Mouse (Mus musculus): ENCODE data around the gene Mfng. TPM values are rescaled to one million over a fixed set of nuclear protein-coding genes. Genes with fewer than 3 reads are reported as not detected.

The Mfng gene
- polyA plus RNA-seq (2012; rRNA removed), result 3.8 and 4.4 TPM in 2 replicates

GRCm38 (mm10) chr15:78773290-78773729 lies at the start of gene Mfng:
Gene Mfng (minus strand): TSS chr15:78773475.
- no peak within 1 kb of the TSS for H3K27ac ChIP-seq (ENCODE audit: insufficient read depth, low read length)
- H3K4me3 ChIP-seq (replicated peaks; ENCODE audit: insufficient read depth, low read depth, low read length), result no peak within 1 kb of the TSS
- H3K4me1 ChIP-seq (ENCODE audit: control insufficient read depth, insufficient read depth, low read length), result no peaks in the 10 kb centered on the region
- 11% methylated on average over 11 of the region's 11 CpGs for WGBS
- H3K27me3 ChIP-seq (ENCODE audit: control insufficient read depth, insufficient read depth, low read length), result no peaks in the 10 kb centered on the region
- peak in 1 of 2 experiments; percentile 22 for DNase-seq
- no peak for TF ChIP-seq POLR2A (IDR thresholded peaks at IDR 0.05; ENCODE audit: borderline replicate concordance, insufficient read depth, low read length)

- no peaks in the 10 kb centered on the region for H3K4me1 ChIP-seq (ENCODE audit: control insufficient read depth, insufficient read depth, low read length)
- no peak overlapping the region for H3K4me3 ChIP-seq (replicated peaks; ENCODE audit: insufficient read depth, low read depth, low read length)
- no peak for DNase-seq
- H3K27me3 ChIP-seq (ENCODE audit: control insufficient read depth, insufficient read depth, low read length), result no peaks in the 10 kb centered on the region; the same call in 1 of the 2 replicates
- WGBS, result 85% methylated on average over 6 of the region's 6 CpGs
- H3K27ac ChIP-seq (ENCODE audit: insufficient read depth, low read length), result no peak overlapping the region
- no peak for TF ChIP-seq CTCF (IDR thresholded peaks at IDR 0.05; ENCODE audit: borderline replicate concordance, insufficient read depth, low read depth, low read length)
These were observed 42.8 kb upstream of the Mfng start for GRCm38 (mm10) chr15:78816074-78816391.

- no peak for DNase-seq
- WGBS, result 67% methylated on average over 11 of the region's 11 CpGs
- no peak for TF ChIP-seq CTCF (IDR thresholded peaks at IDR 0.05; ENCODE audit: borderline replicate concordance, insufficient read depth, low read depth, low read length)
- TF ChIP-seq POLR2A (IDR thresholded peaks at IDR 0.05; ENCODE audit: borderline replicate concordance, insufficient read depth, low read length), result no peak
- no peaks in the 10 kb centered on the region; the same call in 1 of the 2 replicates for H3K27me3 ChIP-seq (ENCODE audit: control insufficient read depth, insufficient read depth, low read length)
- no peaks in the 10 kb centered on the region for H3K4me1 ChIP-seq (ENCODE audit: control insufficient read depth, insufficient read depth, low read length)
- no peak overlapping the region for H3K27ac ChIP-seq (ENCODE audit: insufficient read depth, low read length)
- H3K4me3 ChIP-seq (replicated peaks; ENCODE audit: insufficient read depth, low read depth, low read length), result no peak overlapping the region
These were observed 42.2 kb upstream of the Mfng start for GRCm38 (mm10) chr15:78815314-78816073.

- no peak for DNase-seq
- WGBS, result 82% methylated on average over 4 of the region's 4 CpGs
- Histone ChIP-seq H3K4me1 (ENCODE audit: control insufficient read depth, insufficient read depth, low read length) (no peaks in the 10 kb centered on the region), H3K4me3 (replicated peaks; ENCODE audit: insufficient read depth, low read depth, low read length) (no peak overlapping the region), H3K27me3 (ENCODE audit: control insufficient read depth, insufficient read depth, low read length) (no peaks in the 10 kb centered on the region), H3K27ac (ENCODE audit: insufficient read depth, low read length) (no peak overlapping the region)
- TF ChIP-seq CTCF (IDR thresholded peaks at IDR 0.05; ENCODE audit: borderline replicate concordance, insufficient read depth, low read depth, low read length), result no peak
- TF ChIP-seq POLR2A (IDR thresholded peaks at IDR 0.05; ENCODE audit: borderline replicate concordance, insufficient read depth, low read length), result no peak
These were observed 40.3 kb upstream of the Mfng start for GRCm38 (mm10) chr15:78813603-78814002.

GRCm38 (mm10) chr15:78810146-78810545 lies 36.9 kb upstream of the Mfng start:
- peaks cover 6% of the 10 kb centered on the region for H3K4me1 ChIP-seq (ENCODE audit: control insufficient read depth, insufficient read depth, low read length)
- no peak overlapping the region for H3K27ac ChIP-seq (ENCODE audit: insufficient read depth, low read length)
- 47% methylated on average over 9 of the region's 9 CpGs for WGBS
- H3K4me3 ChIP-seq (replicated peaks; ENCODE audit: insufficient read depth, low read depth, low read length), result no peak overlapping the region
- TF ChIP-seq CTCF (IDR thresholded peaks at IDR 0.05; ENCODE audit: borderline replicate concordance, insufficient read depth, low read depth, low read length), result no peak
- H3K27me3 ChIP-seq (ENCODE audit: control insufficient read depth, insufficient read depth, low read length), result no peaks in the 10 kb centered on the region
- DNase-seq, result no peak

- no peak for DNase-seq
- H3K4me1 ChIP-seq (ENCODE audit: control insufficient read depth, insufficient read depth, low read length), result peaks cover 6% of the 10 kb centered on the region
- no peaks in the 10 kb centered on the region for H3K27me3 ChIP-seq (ENCODE audit: control insufficient read depth, insufficient read depth, low read length)
- no peak for TF ChIP-seq CTCF (IDR thresholded peaks at IDR 0.05; ENCODE audit: borderline replicate concordance, insufficient read depth, low read depth, low read length)
- no peak for TF ChIP-seq POLR2A (IDR thresholded peaks at IDR 0.05; ENCODE audit: borderline replicate concordance, insufficient read depth, low read length)
- no peak overlapping the region for H3K4me3 ChIP-seq (replicated peaks; ENCODE audit: insufficient read depth, low read depth, low read length)
- WGBS, result 62% methylated on average over 9 of the region's 9 CpGs
- no peak overlapping the region for H3K27ac ChIP-seq (ENCODE audit: insufficient read depth, low read length)
These were observed 36.5 kb upstream of the Mfng start for GRCm38 (mm10) chr15:78809739-78810138.

- H3K27ac ChIP-seq (ENCODE audit: insufficient read depth, low read length), result no peak overlapping the region
- no peak overlapping the region for H3K4me3 ChIP-seq (replicated peaks; ENCODE audit: insufficient read depth, low read depth, low read length)
- WGBS, result 92% methylated on average over 2 of the region's 2 CpGs
- H3K27me3 ChIP-seq (ENCODE audit: control insufficient read depth, insufficient read depth, low read length), result no peaks in the 10 kb centered on the region
- TF ChIP-seq POLR2A (IDR thresholded peaks at IDR 0.05; ENCODE audit: borderline replicate concordance, insufficient read depth, low read length) (no peak), CTCF (IDR thresholded peaks at IDR 0.05; ENCODE audit: borderline replicate concordance, insufficient read depth, low read depth, low read length) (no peak)
- peaks cover 6% of the 10 kb centered on the region for H3K4me1 ChIP-seq (ENCODE audit: control insufficient read depth, insufficient read depth, low read length)
- no peak for DNase-seq
These were observed 35.7 kb upstream of the Mfng start for GRCm38 (mm10) chr15:78808980-78809379.

GRCm38 (mm10) chr15:78807141-78807540 lies 33.9 kb upstream of the Mfng start:
- TF ChIP-seq POLR2A (IDR thresholded peaks at IDR 0.05; ENCODE audit: borderline replicate concordance, insufficient read depth, low read length) (no peak), CTCF (IDR thresholded peaks at IDR 0.05; ENCODE audit: borderline replicate concordance, insufficient read depth, low read depth, low read length) (no peak)
- peak in 1 of 2 experiments; percentile 56 for DNase-seq
- H3K4me1 ChIP-seq (ENCODE audit: control insufficient read depth, insufficient read depth, low read length), result peaks cover 6% of the 10 kb centered on the region
- WGBS, result 64% methylated on average over 3 of the region's 3 CpGs
- no peaks in the 10 kb centered on the region; the same call in 1 of the 2 replicates for H3K27me3 ChIP-seq (ENCODE audit: control insufficient read depth, insufficient read depth, low read length)
- no peak overlapping the region for H3K4me3 ChIP-seq (replicated peaks; ENCODE audit: insufficient read depth, low read depth, low read length)
- H3K27ac ChIP-seq (ENCODE audit: insufficient read depth, low read length), result no peak overlapping the region
